Mouse (Mus musculus): ENCODE results near the gene Dab2.

Gene Dab2

GRCm38 (mm10) chr15:6326011-6326410, 26.4 kb downstream of the Dab2 start:
- no peak for DNase-seq

GRCm38 (mm10) chr15:6331380-6331779, 31.8 kb downstream of the Dab2 start:
- peak in 1 of 2 experiments; percentile 27 for DNase-seq

- DNase-seq: no peak
Measured at GRCm38 (mm10) chr15:6334664-6335206, 35.1 kb downstream of the Dab2 start.

GRCm38 (mm10) chr15:6339767-6340166, 40.2 kb downstream of the Dab2 start:
- DNase-seq: no peak

GRCm38 (mm10) chr15:6340347-6340746, 40.8 kb downstream of the Dab2 start:
- no peak for DNase-seq

- DNase-seq: no peak
Measured at GRCm38 (mm10) chr15:6341427-6341826, 41.8 kb downstream of the Dab2 start.

- peak; percentile 54 to 58 for DNase-seq
Measured at GRCm38 (mm10) chr15:6353901-6354300, 54.3 kb downstream of the Dab2 start.

GRCm38 (mm10) chr15:6359859-6360258, 60.3 kb downstream of the Dab2 start:
- DNase-seq: no peak

- DNase-seq: no peak
Measured at GRCm38 (mm10) chr15:6369974-6370373, 70.4 kb downstream of the Dab2 start.

- DNase-seq: no peak
Measured at GRCm38 (mm10) chr15:6371486-6371885, 71.9 kb downstream of the Dab2 start.

GRCm38 (mm10) chr15:6375016-6375415, 75.4 kb downstream of the Dab2 start:
- peak; percentile 78 to 87 for DNase-seq

- DNase-seq: peak; percentile 69
Measured at GRCm38 (mm10) chr15:6376001-6376400, 76.4 kb downstream of the Dab2 start.

- DNase-seq: peak; percentile 27 to 39
Measured at GRCm38 (mm10) chr15:6376785-6377184, 77.2 kb downstream of the Dab2 start.

GRCm38 (mm10) chr15:6384027-6384426, 84.4 kb downstream of the Dab2 start:
- DNase-seq: peak in 1 of 2 experiments; percentile 34

- DNase-seq: no peak
Measured at GRCm38 (mm10) chr15:6385241-6385640, 85.7 kb downstream of the Dab2 start.

- DNase-seq: peak; percentile 92 to 93
Measured at GRCm38 (mm10) chr15:6386159-6386951, 86.8 kb downstream of the Dab2 start.

GRCm38 (mm10) chr15:6386961-6387728, 87.6 kb downstream of the Dab2 start:
- no peak for DNase-seq

- no peak for DNase-seq
Measured at GRCm38 (mm10) chr15:6387729-6388070, 88.1 kb downstream of the Dab2 start.

GRCm38 (mm10) chr15:6388146-6388545, 88.6 kb downstream of the Dab2 start:
- DNase-seq: no peak

GRCm38 (mm10) chr15:6388631-6389030, 89.0 kb downstream of the Dab2 start:
- no peak for DNase-seq

GRCm38 (mm10) chr15:6390106-6390505, 90.5 kb downstream of the Dab2 start:
- DNase-seq: no peak

- DNase-seq: peak; percentile 74
Measured at GRCm38 (mm10) chr15:6390657-6391056, 91.1 kb downstream of the Dab2 start.

GRCm38 (mm10) chr15:6391886-6392285, 92.3 kb downstream of the Dab2 start:
- DNase-seq: no peak

- no peak for DNase-seq
Measured at GRCm38 (mm10) chr15:6393624-6394023, 94.0 kb downstream of the Dab2 start.

All from kidney, adult 8-10 months (tissue).